11 mouse cellular contexts compared by ENCODE assay signal in the genomic region with DNA sequence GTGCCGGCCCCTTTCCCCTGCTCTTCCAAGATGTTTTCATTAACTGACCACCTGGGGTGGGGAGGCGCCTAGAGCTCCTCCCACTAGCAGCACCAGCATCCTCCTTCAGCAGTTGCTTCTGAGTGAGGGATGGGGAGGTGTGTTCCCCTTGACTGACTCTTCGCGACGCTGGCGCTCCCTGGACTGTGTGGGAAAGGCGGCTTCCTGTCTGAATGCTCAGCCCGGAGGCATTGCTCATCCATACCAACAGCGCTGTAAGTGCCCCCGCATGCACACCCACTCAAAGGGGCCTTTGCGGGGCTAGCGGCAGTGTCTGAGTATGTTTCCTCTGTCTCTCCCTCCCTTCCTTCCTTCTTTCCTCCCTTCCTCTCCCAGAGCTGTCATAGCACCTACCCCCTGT. TPM values are rescaled to one million over a fixed set of nuclear protein-coding genes. Genes with fewer than 3 reads are reported as not detected.
A peak's percentile ranks its signal among the peaks of the same experiment; 100 is the strongest.
DNase-seq lines count a peak whose midpoint lies in the region; ATAC-seq and TF ChIP-seq lines count a peak whose summit lies in the region.
"Had no signal": no experiment of that assay in that cellular context is flagged by ENCODE, and none has a peak within 500 bp of the region (broad histone marks: within the 10 kb centered on the region; RNA-seq: fewer than 3 reads in every experiment).

No protein-coding gene starts in this region.

- ATAC-seq in forebrain, embryonic 14.5 days, result no peak
- no peak for ATAC-seq in midbrain, embryonic 14.5 days (ENCODE audit: low FRiP score, low TSS enrichment)
- no peak for ATAC-seq in stomach, postnatal 0 days (ENCODE audit: low FRiP score, low TSS enrichment)
- ATAC-seq: intestine, embryonic 16.5 days had no signal

- H3K27me3 ChIP-seq in forebrain, embryonic 10.5 days (ENCODE audit: poor library complexity, severe bottlenecking), result peaks cover 29% of the 10 kb centered on the region
- no peaks in the 10 kb centered on the region for H3K27me3 ChIP-seq in forebrain, embryonic 14.5 days (replicated peaks; ENCODE audit: control insufficient read depth, insufficient read depth, low read length)
- H3K27me3 ChIP-seq in midbrain, embryonic 10.5 days (ENCODE audit: low read depth, poor library complexity, severe bottlenecking), result peaks cover 27% of the 10 kb centered on the region
- no peaks in the 10 kb centered on the region for H3K27me3 ChIP-seq in midbrain, embryonic 14.5 days (ENCODE audit: control insufficient read depth, insufficient read depth, low read length)
- H3K27me3 ChIP-seq in stomach, postnatal 0 days (ENCODE audit: control insufficient read depth, insufficient read depth, low read length), result no peaks in the 10 kb centered on the region

- H3K27ac ChIP-seq in forebrain, embryonic 10.5 days, result no peak overlapping the region
- no peak overlapping the region for H3K27ac ChIP-seq in forebrain, embryonic 14.5 days (ENCODE audit: low read depth, low read length)
- H3K27ac ChIP-seq in midbrain, embryonic 10.5 days (replicated peaks), result no peak overlapping the region
- no peak overlapping the region for H3K27ac ChIP-seq in midbrain, embryonic 14.5 days (replicated peaks; ENCODE audit: low read depth, low read length)
- H3K27ac ChIP-seq in stomach, postnatal 0 days (replicated peaks), result no peak overlapping the region
- H3K27ac ChIP-seq: liver, embryonic 14.5 days had no signal

- DNase-seq in forebrain, embryonic 10.5 days (ENCODE audit: extremely low spot score, low spot score), result no peak
- no peak for DNase-seq in forebrain, embryonic 14.5 days (ENCODE audit: low spot score)
- DNase-seq in midbrain, embryonic 10.5 days (ENCODE audit: low spot score), result no peak
- DNase-seq in midbrain, embryonic 14.5 days, result no peak
- DNase-seq in left cerebral cortex, postnatal 36 days (ENCODE audit: low spot score in 2 of 2), result peak; percentile 30 to 48
- peak; percentile 11 for DNase-seq in stomach, postnatal 0 days (ENCODE audit: low spot score)
- no peak for DNase-seq in ovary, adult 18-20 months (ENCODE audit: low spot score)
- no peak for DNase-seq in layer of hippocampus, postnatal 10 days (ENCODE audit: low spot score in 2 of 2)
- DNase-seq: gastrocnemius, postnatal 25 days had no signal

- no peak for TF ChIP-seq CTCF in stomach, postnatal 0 days (IDR thresholded peaks at IDR 0.05; ENCODE audit: low read depth)

- H3K4me1 ChIP-seq in forebrain, embryonic 10.5 days, result peaks cover 18% of the 10 kb centered on the region
- no peaks in the 10 kb centered on the region for H3K4me1 ChIP-seq in forebrain, embryonic 14.5 days (ENCODE audit: control insufficient read depth, insufficient read depth, low read length)
- H3K4me1 ChIP-seq in midbrain, embryonic 10.5 days, result peaks cover 18% of the 10 kb centered on the region
- no peaks in the 10 kb centered on the region for H3K4me1 ChIP-seq in midbrain, embryonic 14.5 days (ENCODE audit: control insufficient read depth, insufficient read depth, low read length)
- H3K4me1 ChIP-seq in stomach, postnatal 0 days (replicated peaks; ENCODE audit: control insufficient read depth, insufficient read depth), result no peaks in the 10 kb centered on the region

- H3K4me2 ChIP-seq in forebrain, embryonic 14.5 days (ENCODE audit: low read length), result no peak overlapping the region
- no peak overlapping the region for H3K4me2 ChIP-seq in midbrain, embryonic 14.5 days (ENCODE audit: low read length)
- no peak overlapping the region for H3K4me2 ChIP-seq in stomach, postnatal 0 days (replicated peaks; ENCODE audit: low read depth)

- intact Hi-C loops in left cerebral cortex, postnatal 36 days (cut with DNase I), result no loop called here

- H3K36me3 ChIP-seq in forebrain, embryonic 10.5 days (replicated peaks), result no peaks in the 10 kb centered on the region
- no peaks in the 10 kb centered on the region for H3K36me3 ChIP-seq in forebrain, embryonic 14.5 days (ENCODE audit: control insufficient read depth, insufficient read depth, low read length)
- no peaks in the 10 kb centered on the region for H3K36me3 ChIP-seq in midbrain, embryonic 10.5 days
- H3K36me3 ChIP-seq in midbrain, embryonic 14.5 days (ENCODE audit: control insufficient read depth, insufficient read depth, low read length), result no peaks in the 10 kb centered on the region
- H3K36me3 ChIP-seq in stomach, postnatal 0 days (ENCODE audit: control insufficient read depth, insufficient read depth, low read length), result no peaks in the 10 kb centered on the region

- WGBS in forebrain, embryonic 10.5 days, result 35% methylated on average over 12 of the region's 12 CpGs
- 31% methylated on average over 12 of the region's 12 CpGs for WGBS in forebrain, embryonic 14.5 days
- 22% methylated on average over 12 of the region's 12 CpGs for WGBS in midbrain, embryonic 10.5 days
- WGBS in midbrain, embryonic 14.5 days, result 16% methylated on average over 12 of the region's 12 CpGs
- 15% methylated on average over 12 of the region's 12 CpGs for WGBS in stomach, postnatal 0 days

- no peaks in the 10 kb centered on the region for H3K9me3 ChIP-seq in forebrain, embryonic 10.5 days
- no peaks in the 10 kb centered on the region for H3K9me3 ChIP-seq in forebrain, embryonic 14.5 days (replicated peaks; ENCODE audit: control insufficient read depth, low read length)
- no peaks in the 10 kb centered on the region for H3K9me3 ChIP-seq in midbrain, embryonic 10.5 days (replicated peaks)
- H3K9me3 ChIP-seq in midbrain, embryonic 14.5 days (ENCODE audit: control insufficient read depth, low read length), result no peaks in the 10 kb centered on the region
- no peaks in the 10 kb centered on the region for H3K9me3 ChIP-seq in stomach, postnatal 0 days (ENCODE audit: control insufficient read depth, low read length)

- no peak overlapping the region for H3K9ac ChIP-seq in forebrain, embryonic 14.5 days (ENCODE audit: low read length)
- H3K9ac ChIP-seq in midbrain, embryonic 14.5 days (replicated peaks; ENCODE audit: low read length), result no peak overlapping the region
- no peak overlapping the region for H3K9ac ChIP-seq in stomach, postnatal 0 days (ENCODE audit: low read length)
- H3K9ac ChIP-seq: liver, embryonic 14.5 days had no signal

- no peak for TF ChIP-seq EP300 in stomach, postnatal 0 days (optimal IDR thresholded peaks at IDR 0.05)

- H3K4me3 ChIP-seq in forebrain, embryonic 10.5 days, result peak overlapping the region; percentile 10; the same call in 1 of the 2 replicates
- no peak overlapping the region for H3K4me3 ChIP-seq in forebrain, embryonic 14.5 days (ENCODE audit: low read depth, low read length)
- peak overlapping the region; percentile 36 for H3K4me3 ChIP-seq in midbrain, embryonic 10.5 days
- no peak overlapping the region for H3K4me3 ChIP-seq in midbrain, embryonic 14.5 days (replicated peaks; ENCODE audit: low read depth, low read length)
- H3K4me3 ChIP-seq in stomach, postnatal 0 days (ENCODE audit: low read depth, low read length), result no peak overlapping the region

RNA-seq across cellular contexts. Expression of gene Kcnk12, which starts 29.1 kb away (rescaled TPM):
- polyA plus RNA-seq in forebrain, embryonic 10.5 days (2016; fragmentation: Nextera tagmentation; extraction: Ambion mirVana), result 0.07 and 0.20 TPM in 2 replicates
- polyA plus RNA-seq in forebrain, embryonic 14.5 days (2014; fragmentation: Nextera tagmentation; extraction: Ambion mirVana), result 0.93 and 1.2 TPM in 2 replicates
- 0.17 TPM in 2 replicates for polyA plus RNA-seq in midbrain, embryonic 10.5 days (2016; fragmentation: Nextera tagmentation; extraction: Ambion mirVana)
- polyA plus RNA-seq in midbrain, embryonic 14.5 days (2014; fragmentation: Nextera tagmentation; extraction: Ambion mirVana), result 0.67 and 0.70 TPM in 2 replicates
- total RNA-seq in left cerebral cortex, postnatal 36 days (2021), result 10 to 100 TPM; 28.7 to 33.0 TPM
- polyA plus RNA-seq in stomach, postnatal 0 days (2015; fragmentation: Nextera tagmentation; extraction: Ambion mirVana), result 0.10 and 0.15 TPM in 2 replicates
- total RNA-seq in layer of hippocampus, postnatal 10 days (2021), result 10 to 100 TPM; 21.0 to 23.1 TPM
- total RNA-seq: gastrocnemius, postnatal 25 days had no signal
- polyA plus RNA-seq: intestine, embryonic 16.5 days had no signal

Comparison
In these comparisons a context has a peak if more than half of its experiments do, and no peak if none do; other contexts are left out.
1. H3K4me3 ChIP-seq: peak in forebrain, embryonic 10.5 days (single experiment) and midbrain, embryonic 10.5 days (single experiment); none in forebrain, embryonic 14.5 days (single experiment), midbrain, embryonic 14.5 days (single experiment) and stomach, postnatal 0 days (single experiment).
2. DNase-seq: peak in left cerebral cortex, postnatal 36 days (2 of 2) and stomach, postnatal 0 days (single experiment); none in forebrain, embryonic 10.5 days (single experiment), forebrain, embryonic 14.5 days (single experiment), midbrain, embryonic 10.5 days (single experiment), midbrain, embryonic 14.5 days (single experiment), ovary, adult 18-20 months (single experiment) and layer of hippocampus, postnatal 10 days (0 of 2).